Mouse (Mus musculus): ENCODE results near the gene Zscan18.
"Not testable (repeated sequence)": the region's sequence is repeated elsewhere in the genome, so short reads cannot be mapped to it uniquely, and the experiment has no call there.

GRCm38 (mm10) chr7:12792624-12793023, 10.8 kb downstream of the Zscan18 start:
- not testable (repeated sequence) for TF ChIP-seq CTCF (IDR thresholded peaks at IDR 0.05); POLR2A (IDR thresholded peaks at IDR 0.05; ENCODE audit: insufficient read depth, low read depth, low read length); EP300 (IDR thresholded peaks at IDR 0.05; ENCODE audit: insufficient read depth, low read depth, low read length)
